ENCODE assay signal across 8 mouse cellular contexts in the genomic region with DNA sequence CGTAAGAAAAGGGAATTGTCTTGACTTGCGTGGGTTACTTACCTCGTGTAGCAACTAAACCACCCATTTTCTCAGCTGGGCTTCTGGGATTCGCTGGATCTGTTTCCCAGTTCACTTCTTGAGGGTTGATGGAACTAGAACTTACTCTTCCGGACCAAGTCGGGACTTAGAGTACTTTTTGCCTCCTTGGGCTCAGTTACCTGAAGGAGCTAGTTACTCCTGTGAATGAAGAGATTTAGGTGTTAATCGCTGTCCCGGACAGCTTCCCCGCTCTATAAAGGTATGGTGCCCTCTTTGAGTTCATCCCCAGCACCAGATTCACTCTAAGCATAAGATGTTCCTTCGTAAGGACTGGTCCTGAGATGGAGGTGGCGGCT. TPM values are rescaled to one million over a fixed set of nuclear protein-coding genes. Genes with fewer than 3 reads are reported as not detected.
DNase-seq lines count a peak whose midpoint lies in the region; ATAC-seq and TF ChIP-seq lines count a peak whose summit lies in the region.

No protein-coding gene starts in this region.

- peaks cover 15% of the 10 kb centered on the region for H3K4me1 ChIP-seq in forebrain, embryonic 16.5 days (replicated peaks; ENCODE audit: control insufficient read depth, insufficient read depth, low read length)
- H3K4me1 ChIP-seq in limb, embryonic 15.5 days, result peaks cover 17% of the 10 kb centered on the region; the same call in 1 of the 2 replicates
- peaks cover 3% of the 10 kb centered on the region; the same call in 1 of the 2 replicates for H3K4me1 ChIP-seq in stomach, postnatal 0 days (replicated peaks; ENCODE audit: control insufficient read depth, insufficient read depth)

- H3K27ac ChIP-seq in forebrain, embryonic 16.5 days (ENCODE audit: low read length), result no peak overlapping the region
- peak overlapping the region; percentile 97 for H3K27ac ChIP-seq in limb, embryonic 15.5 days
- H3K27ac ChIP-seq in stomach, postnatal 0 days (replicated peaks), result peak overlapping the region; percentile 96

- no peak for ATAC-seq in forebrain, embryonic 16.5 days
- ATAC-seq in limb, embryonic 15.5 days (ENCODE audit: insufficient number of reproducible peaks, low FRiP score, low TSS enrichment, low read depth), result no peak
- ATAC-seq in stomach, postnatal 0 days (ENCODE audit: low FRiP score, low TSS enrichment), result no peak

- H3K4me3 ChIP-seq in forebrain, embryonic 16.5 days (replicated peaks; ENCODE audit: low read length), result peak overlapping the region; percentile 71
- H3K4me3 ChIP-seq in limb, embryonic 15.5 days, result peak overlapping the region; percentile 76
- peak overlapping the region; percentile 91 for H3K4me3 ChIP-seq in stomach, postnatal 0 days (ENCODE audit: low read depth, low read length)

- H3K36me3 ChIP-seq in forebrain, embryonic 16.5 days (ENCODE audit: control insufficient read depth, insufficient read depth), result no peaks in the 10 kb centered on the region
- H3K36me3 ChIP-seq in limb, embryonic 15.5 days, result no peaks in the 10 kb centered on the region; the same call in 1 of the 2 replicates
- H3K36me3 ChIP-seq in stomach, postnatal 0 days (ENCODE audit: control insufficient read depth, insufficient read depth, low read length), result no peaks in the 10 kb centered on the region

- no peak for TF ChIP-seq EP300 in stomach, postnatal 0 days (optimal IDR thresholded peaks at IDR 0.05)

- WGBS in forebrain, embryonic 16.5 days, result 1% methylated on average over 11 of the region's 11 CpGs
- 2% methylated on average over 11 of the region's 11 CpGs for WGBS in limb, embryonic 15.5 days
- WGBS in stomach, postnatal 0 days, result 3% methylated on average over 11 of the region's 11 CpGs

- no peak for TF ChIP-seq CTCF in stomach, postnatal 0 days (IDR thresholded peaks at IDR 0.05; ENCODE audit: low read depth)

- H3K4me2 ChIP-seq in forebrain, embryonic 16.5 days (ENCODE audit: low read length), result peak overlapping the region; percentile 77
- peak overlapping the region; percentile 68 for H3K4me2 ChIP-seq in limb, embryonic 15.5 days
- peak overlapping the region; percentile 69 for H3K4me2 ChIP-seq in stomach, postnatal 0 days (replicated peaks; ENCODE audit: low read depth)

- H3K9ac ChIP-seq in forebrain, embryonic 16.5 days (replicated peaks; ENCODE audit: low read depth, low read length), result peak overlapping the region; percentile 85
- peak overlapping the region; percentile 85 for H3K9ac ChIP-seq in limb, embryonic 15.5 days
- peak overlapping the region; percentile 99 for H3K9ac ChIP-seq in stomach, postnatal 0 days (ENCODE audit: low read length)

- DNase-seq in kidney, adult 9 months, result peak; percentile 23
- DNase-seq in kidney, adult 11 months, result no peak
- peak; percentile 11 for DNase-seq in Muller cell, postnatal 12 days (ENCODE audit: inconsistent ontology term)
- DNase-seq in stomach, postnatal 0 days (ENCODE audit: low spot score), result no peak
- DNase-seq in gastrocnemius, postnatal 4 days (ENCODE audit: low spot score in 2 of 2), result no peak
- no peak for DNase-seq in layer of hippocampus, postnatal 36 days

- no peaks in the 10 kb centered on the region for H3K9me3 ChIP-seq in forebrain, embryonic 16.5 days (ENCODE audit: control insufficient read depth, low read length)
- no peaks in the 10 kb centered on the region for H3K9me3 ChIP-seq in limb, embryonic 15.5 days
- H3K9me3 ChIP-seq in stomach, postnatal 0 days (ENCODE audit: control insufficient read depth, low read length), result no peaks in the 10 kb centered on the region

- no peaks in the 10 kb centered on the region for H3K27me3 ChIP-seq in forebrain, embryonic 16.5 days (replicated peaks; ENCODE audit: control insufficient read depth, insufficient read depth, low read length)
- H3K27me3 ChIP-seq in limb, embryonic 15.5 days, result no peaks in the 10 kb centered on the region
- no peaks in the 10 kb centered on the region for H3K27me3 ChIP-seq in stomach, postnatal 0 days (ENCODE audit: control insufficient read depth, insufficient read depth, low read length)

RNA-seq across cellular contexts. Expression of gene Gatad2b, which starts 1.1 kb away (rescaled TPM):
- 15.2 and 16.5 TPM in 2 replicates for polyA plus RNA-seq in forebrain, embryonic 16.5 days (2015; fragmentation: Nextera tagmentation; extraction: Ambion mirVana)
- 13.3 and 14.2 TPM in 2 replicates for polyA plus RNA-seq in limb, embryonic 15.5 days (2015; fragmentation: Nextera tagmentation; extraction: Ambion mirVana)
- polyA plus RNA-seq in stomach, postnatal 0 days (2015; fragmentation: Nextera tagmentation; extraction: Ambion mirVana), result 4.0 and 4.8 TPM in 2 replicates
- 10 to 100 TPM; 63.6 to 67.4 TPM for total RNA-seq in gastrocnemius, postnatal 4 days (2021)
- total RNA-seq in layer of hippocampus, postnatal 36 days (2021), result 100 to 1,000 TPM in 1 of 2 experiments, 10 to 100 TPM in 1; 95.2 to 109 TPM

RNA-seq across cellular contexts. Expression of gene Dennd4b, which starts 29.1 kb away (rescaled TPM):
- polyA plus RNA-seq in forebrain, embryonic 16.5 days (2015; fragmentation: Nextera tagmentation; extraction: Ambion mirVana), result 5.3 and 6.7 TPM in 2 replicates
- polyA plus RNA-seq in limb, embryonic 15.5 days (2015; fragmentation: Nextera tagmentation; extraction: Ambion mirVana), result 3.9 and 4.7 TPM in 2 replicates
- 0.95 and 1.1 TPM in 2 replicates for polyA plus RNA-seq in stomach, postnatal 0 days (2015; fragmentation: Nextera tagmentation; extraction: Ambion mirVana)
- total RNA-seq in gastrocnemius, postnatal 4 days (2021), result 10 to 100 TPM; 26.1 to 27.2 TPM
- total RNA-seq in layer of hippocampus, postnatal 36 days (2021), result 10 to 100 TPM; 30.5 to 31.8 TPM

RNA-seq across cellular contexts. Expression of gene Crtc2, which starts 40.1 kb away (rescaled TPM):
- 18.5 and 23.2 TPM in 2 replicates for polyA plus RNA-seq in forebrain, embryonic 16.5 days (2015; fragmentation: Nextera tagmentation; extraction: Ambion mirVana)
- 20.1 and 20.8 TPM in 2 replicates for polyA plus RNA-seq in limb, embryonic 15.5 days (2015; fragmentation: Nextera tagmentation; extraction: Ambion mirVana)
- polyA plus RNA-seq in stomach, postnatal 0 days (2015; fragmentation: Nextera tagmentation; extraction: Ambion mirVana), result 8.9 and 11.8 TPM in 2 replicates
- 10 to 100 TPM; 20.9 to 24.1 TPM for total RNA-seq in gastrocnemius, postnatal 4 days (2021)
- total RNA-seq in layer of hippocampus, postnatal 36 days (2021), result 10 to 100 TPM; 34.5 to 41.3 TPM

RNA-seq across cellular contexts. Expression of gene Slc39a1, which starts 46.1 kb away (rescaled TPM):
- polyA plus RNA-seq in forebrain, embryonic 16.5 days (2015; fragmentation: Nextera tagmentation; extraction: Ambion mirVana), result 42.5 and 43.1 TPM in 2 replicates
- polyA plus RNA-seq in limb, embryonic 15.5 days (2015; fragmentation: Nextera tagmentation; extraction: Ambion mirVana), result 119 and 122 TPM in 2 replicates
- 95.4 and 102 TPM in 2 replicates for polyA plus RNA-seq in stomach, postnatal 0 days (2015; fragmentation: Nextera tagmentation; extraction: Ambion mirVana)
- total RNA-seq in gastrocnemius, postnatal 4 days (2021), result 10 to 100 TPM; 81.1 to 84.6 TPM
- total RNA-seq in layer of hippocampus, postnatal 36 days (2021), result 10 to 100 TPM; 44.9 to 47.2 TPM

RNA-seq across cellular contexts. Expression of gene Creb3l4, which starts 50.7 kb away (rescaled TPM):
- polyA plus RNA-seq in forebrain, embryonic 16.5 days (2015; fragmentation: Nextera tagmentation; extraction: Ambion mirVana), result 2.7 and 3.3 TPM in 2 replicates
- polyA plus RNA-seq in limb, embryonic 15.5 days (2015; fragmentation: Nextera tagmentation; extraction: Ambion mirVana), result 5.8 and 6.5 TPM in 2 replicates
- 41.9 TPM in 2 replicates for polyA plus RNA-seq in stomach, postnatal 0 days (2015; fragmentation: Nextera tagmentation; extraction: Ambion mirVana)
- total RNA-seq in gastrocnemius, postnatal 4 days (2021), result under 1 TPM; 0.18 to 0.25 TPM
- under 1 TPM in 1 of 2 experiments, not detected in 1; 0.40 TPM for total RNA-seq in layer of hippocampus, postnatal 36 days (2021)

Comparison
In these comparisons a context has a peak if more than half of its experiments do, and no peak if none do; other contexts are left out.
1. DNase-seq: peak in kidney, adult 9 months (single experiment) and Muller cell, postnatal 12 days (single experiment); none in kidney, adult 11 months (single experiment), stomach, postnatal 0 days (single experiment), gastrocnemius, postnatal 4 days (0 of 2) and layer of hippocampus, postnatal 36 days (0 of 2).
2. Peak in every context shown above with its lines, with median percentiles within 50 percentile points of each other: H3K4me2 ChIP-seq, H3K4me3 ChIP-seq and H3K9ac ChIP-seq.